Mouse (Mus musculus) kidney, postnatal 0 days (tissue): ENCODE measurements around the gene Adgrl3. TPM values are rescaled to one million over a fixed set of nuclear protein-coding genes. Genes with fewer than 3 reads are reported as not detected.

Experiments used
- ATAC-seq: fragments of 200-750 bp; cut with Nextera tagmentation; replicated peaks from 2 replicates; pipeline ENCODE4 v1.8.0; 2017; ENCODE audit warnings: low read depth, moderate number of reproducible peaks, moderate TSS enrichment, moderate library complexity; ENCODE audit not compliant: low FRiP score
- DNase-seq: peaks from one replicate; pipeline ENCODE4 v3.0.0-alpha.2; 2016; ENCODE audit warnings: low spot score
- H3K27ac ChIP-seq: fragments of 300-500 bp; sonication (generic); 2 replicates; pipeline ENCODE4 v1.5.1; 2014; ENCODE audit warnings: mild to moderate bottlenecking
- H3K27me3 ChIP-seq: fragments of 300-500 bp; sonication (generic); 2 replicates; pipeline ENCODE4 v1.6.1; 2014; ENCODE audit warnings: low read length, mixed read lengths; ENCODE audit not compliant: insufficient read depth
- H3K36me3 ChIP-seq: fragments of 300-500 bp; sonication (generic); 2 replicates; pipeline ENCODE4 v1.6.1; 2014; ENCODE audit warnings: low read length, mixed read lengths; ENCODE audit not compliant: insufficient read depth
- H3K4me1 ChIP-seq: fragments of 300-500 bp; sonication (generic); replicated peaks from 2 replicates; pipeline ENCODE4 v1.6.1; 2014; ENCODE audit warnings: antibody characterized with exemption, low read length, mixed read lengths; ENCODE audit not compliant: insufficient read depth
- H3K4me2 ChIP-seq: fragments of 300-500 bp; sonication (generic); 2 replicates; pipeline ENCODE4 v1.6.1; 2014; ENCODE audit warnings: mild to moderate bottlenecking, low read length, moderate library complexity, mixed read lengths
- H3K4me3 ChIP-seq: fragments of 300-500 bp; sonication (generic); replicated peaks from 2 replicates; pipeline ENCODE4 v1.5.1; 2014; ENCODE audit warnings: low read depth, low read length
- H3K9ac ChIP-seq: fragments of 300-500 bp; sonication (generic); 2 replicates; pipeline ENCODE4 v1.6.1; 2014; ENCODE audit warnings: low read depth, low read length
- H3K9me3 ChIP-seq: fragments of 300-500 bp; sonication (generic); replicated peaks from 2 replicates; pipeline ENCODE4 v1.6.1; 2016; ENCODE audit warnings: low read length, inconsistent platforms, mixed read lengths
- CTCF ChIP-seq: IDR thresholded peaks from 2 replicates; pipeline ENCODE4 v1.5.1; 2016; ENCODE audit warnings: antibody characterized with exemption, low read depth, mild to moderate bottlenecking, moderate library complexity
- WGBS: fragments of 180-500 bp; shearing (Covaris S2); extraction: QIAGEN DNeasy Blood & Tissue Kit; methylation state at CpG from one replicate; pipeline ENCODE4 v1.1.7; 2014; 5-methylcytosine and 5-hydroxymethylcytosine counted together
- polyA plus RNA-seq: library from polyadenylated mRNA; unstranded; fragments of >200 nt; fragmentation: Nextera tagmentation; extraction: Ambion mirVana; gene quantifications from 2 replicates; pipeline ENCODE4 v1.2.1, GENCODE M21; 2015

The Adgrl3 gene
- polyA plus RNA-seq, 1 experiment from 2014 or later = 8.8 TPM

DNA sequence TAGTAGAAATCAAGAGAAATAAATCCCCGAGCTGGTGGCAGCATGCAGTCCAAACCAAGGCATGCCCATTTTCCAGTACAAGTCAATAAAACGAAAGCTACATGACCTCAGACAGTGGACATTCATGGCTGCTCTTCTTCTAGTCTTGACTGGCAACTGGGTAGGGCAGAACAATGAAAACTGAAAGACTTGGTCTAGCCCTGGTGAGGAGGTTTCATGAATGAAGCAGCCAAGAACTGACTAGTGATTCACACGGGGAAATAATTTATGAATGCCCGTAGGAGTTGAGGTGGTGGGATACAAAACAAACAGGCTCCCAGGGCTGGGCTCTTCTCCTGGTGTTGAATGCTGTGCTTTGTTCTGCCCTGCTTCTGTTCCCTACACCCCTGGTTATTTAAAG is 34.7 kb downstream of the Adgrl3 start:
- WGBS = 51% methylated on average over 4 of the region's 4 CpGs
- no peaks in the 10 kb centered on the region for H3K9me3 ChIP-seq
- DNase-seq (no peak), ATAC-seq (no peak)
- H3K27ac ChIP-seq = no peak overlapping the region
- H3K4me1 ChIP-seq = no peaks in the 10 kb centered on the region; the same call in 1 of the 2 replicates
- no peak for TF ChIP-seq CTCF
- no peak overlapping the region for H3K9ac ChIP-seq
- H3K27me3 ChIP-seq = no peaks in the 10 kb centered on the region
- H3K4me3 ChIP-seq = no peak overlapping the region
- no peak overlapping the region for H3K4me2 ChIP-seq
- no peaks in the 10 kb centered on the region for H3K36me3 ChIP-seq

DNA sequence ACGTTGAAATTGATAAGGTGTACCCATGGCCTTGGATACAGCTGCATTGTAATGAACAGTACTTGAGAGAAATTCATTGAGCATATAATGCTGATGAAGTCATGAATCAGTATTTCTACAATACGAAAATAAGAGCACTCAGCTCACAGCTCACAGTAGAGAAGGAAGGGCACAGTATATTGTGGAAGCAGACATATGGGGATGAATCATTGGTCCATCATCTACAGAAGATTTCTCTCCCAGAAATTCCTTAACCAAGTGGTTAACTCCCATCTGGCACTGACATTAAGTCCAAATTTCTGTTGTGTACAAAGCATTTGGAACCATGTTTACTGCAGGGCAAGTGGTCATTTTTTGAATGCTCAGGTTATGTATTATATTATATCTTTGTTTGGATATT is 35.3 kb downstream of the Adgrl3 start:
- DNase-seq (no peak), ATAC-seq (no peak)
- 44% methylated on average over 2 of the region's 2 CpGs for WGBS
- Histone ChIP-seq H3K27me3 (no peaks in the 10 kb centered on the region), H3K9ac (no peak overlapping the region), H3K4me1 (no peaks in the 10 kb centered on the region; the same call in 1 of the 2 replicates), H3K27ac (no peak overlapping the region), H3K36me3 (no peaks in the 10 kb centered on the region), H3K4me3 (no peak overlapping the region), H3K4me2 (no peak overlapping the region), H3K9me3 (no peaks in the 10 kb centered on the region)
- no peak for TF ChIP-seq CTCF

DNA sequence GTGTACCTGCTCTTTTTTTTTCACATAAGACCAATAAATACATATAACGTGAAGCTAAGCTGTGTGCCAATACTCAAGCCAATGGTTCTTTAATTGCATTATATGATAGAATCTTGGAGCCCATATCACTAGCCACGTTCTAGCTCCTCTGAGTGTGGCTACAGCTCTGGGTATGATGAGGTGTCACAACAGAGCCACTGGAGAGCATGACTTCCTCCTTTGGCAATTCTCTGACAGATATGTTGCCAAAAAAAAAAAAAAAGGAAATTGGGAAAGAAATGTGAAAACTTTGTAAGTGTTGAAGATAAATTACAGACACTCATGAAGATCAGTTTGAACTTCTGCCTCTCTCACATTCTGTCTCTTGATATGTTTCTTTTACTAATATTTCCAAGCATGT is 38.2 kb downstream of the Adgrl3 start:
- Histone ChIP-seq H3K27ac (no peak overlapping the region), H3K4me3 (no peak overlapping the region), H3K27me3 (no peaks in the 10 kb centered on the region), H3K4me1 (no peaks in the 10 kb centered on the region; the same call in 1 of the 2 replicates), H3K4me2 (no peak overlapping the region), H3K9ac (no peak overlapping the region), H3K9me3 (no peaks in the 10 kb centered on the region), H3K36me3 (no peaks in the 10 kb centered on the region)
- no peak for DNase-seq
- TF ChIP-seq CTCF = no peak
- no peak for ATAC-seq
- WGBS = 81% methylated on average over 2 of the region's 2 CpGs

DNA sequence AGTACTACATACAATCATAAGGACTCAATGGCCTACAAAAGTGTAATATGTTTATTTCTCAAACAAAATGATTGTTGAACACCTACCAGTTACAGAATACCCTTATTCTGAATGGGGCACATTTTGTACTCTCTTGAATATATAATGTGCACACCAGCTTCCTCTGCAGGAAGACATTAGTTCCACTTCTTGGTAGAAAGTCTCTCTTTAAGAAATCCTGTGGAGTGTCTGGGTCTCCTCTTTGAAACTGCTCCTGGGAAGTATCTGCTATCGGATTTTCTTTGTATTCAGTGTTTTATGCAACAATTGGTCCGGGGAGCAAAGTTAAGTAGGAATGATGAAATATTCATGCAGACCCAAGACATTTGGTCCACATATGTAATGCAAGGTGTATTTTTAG is 41.0 kb downstream of the Adgrl3 start:
- Histone ChIP-seq H3K9ac (no peak overlapping the region), H3K27me3 (no peaks in the 10 kb centered on the region), H3K27ac (no peak overlapping the region), H3K4me2 (no peak overlapping the region), H3K4me3 (no peak overlapping the region), H3K36me3 (no peaks in the 10 kb centered on the region), H3K9me3 (no peaks in the 10 kb centered on the region), H3K4me1 (no peaks in the 10 kb centered on the region)
- ATAC-seq = no peak
- TF ChIP-seq CTCF = no peak
- 73% methylated on average over 2 of the region's 2 CpGs for WGBS
- no peak for DNase-seq

DNA sequence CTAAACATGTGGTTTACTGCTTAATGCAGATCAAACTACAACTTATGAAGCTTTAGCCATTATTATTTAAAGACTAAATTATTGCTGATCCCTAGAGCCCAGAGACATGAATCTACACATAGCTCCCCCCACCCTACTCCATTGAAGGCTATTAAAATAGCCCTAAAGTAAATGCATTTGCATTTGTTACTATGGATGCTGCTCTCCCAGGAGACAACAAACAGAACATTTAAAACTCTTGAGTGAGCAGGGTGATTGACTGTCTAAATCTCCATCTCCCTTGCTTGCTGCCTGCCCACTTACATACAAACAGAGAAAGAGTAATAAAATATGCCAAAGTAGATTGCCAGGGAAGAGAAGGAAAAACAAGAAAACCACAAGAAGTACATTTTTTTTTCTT is 41.4 kb downstream of the Adgrl3 start:
- no peak overlapping the region for H3K9ac ChIP-seq
- no peaks in the 10 kb centered on the region for H3K4me1 ChIP-seq
- no peak for DNase-seq
- no peaks in the 10 kb centered on the region for H3K36me3 ChIP-seq
- no peak overlapping the region for H3K4me2 ChIP-seq
- no peak for TF ChIP-seq CTCF
- no peaks in the 10 kb centered on the region for H3K27me3 ChIP-seq
- H3K27ac ChIP-seq = no peak overlapping the region
- ATAC-seq = no peak
- no peak overlapping the region for H3K4me3 ChIP-seq
- H3K9me3 ChIP-seq = no peaks in the 10 kb centered on the region

DNA sequence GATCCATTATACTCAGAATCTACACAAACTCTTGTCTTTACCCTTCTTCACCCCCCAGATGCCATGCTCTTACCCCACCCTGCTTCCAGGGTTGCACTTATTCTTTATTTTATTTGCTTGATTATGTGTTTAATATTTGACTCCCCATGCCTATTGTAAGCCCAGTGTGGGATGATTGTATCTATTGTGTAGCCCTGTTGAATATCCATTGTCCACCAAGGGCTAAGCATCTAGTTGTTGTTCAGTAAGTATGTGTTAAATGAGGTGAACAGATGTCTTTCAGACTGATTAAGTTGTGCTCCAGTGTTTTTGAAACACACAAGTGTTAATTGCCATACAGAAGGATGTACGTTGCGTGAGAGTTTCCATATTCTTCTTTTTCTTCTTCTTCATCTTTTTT is 44.1 kb downstream of the Adgrl3 start:
- no peak for ATAC-seq

DNA sequence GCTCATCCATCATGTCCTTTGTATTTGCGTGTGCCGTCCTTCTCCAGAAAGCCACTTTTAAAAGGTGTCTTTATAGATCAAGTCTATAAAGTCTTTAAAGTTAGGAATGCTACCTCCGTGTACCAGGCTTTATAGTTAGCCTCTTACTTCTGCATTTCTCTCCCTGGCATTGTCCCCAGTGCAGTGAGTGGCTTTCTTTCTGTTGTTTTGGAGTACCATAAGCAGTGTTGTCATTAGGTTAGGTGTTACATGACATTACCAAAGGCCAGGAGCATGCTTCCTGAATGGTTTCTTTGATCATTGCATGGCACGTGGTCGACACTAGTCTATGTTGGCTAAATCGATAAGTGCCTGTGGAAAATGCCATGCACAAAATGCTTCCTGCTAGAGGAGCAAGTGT is 48.2 kb downstream of the Adgrl3 start:
- 54% methylated on average over 6 of the region's 6 CpGs for WGBS
- Histone ChIP-seq H3K4me3 (no peak overlapping the region), H3K4me1 (no peaks in the 10 kb centered on the region), H3K36me3 (no peaks in the 10 kb centered on the region), H3K9ac (no peak overlapping the region), H3K4me2 (no peak overlapping the region), H3K27me3 (no peaks in the 10 kb centered on the region), H3K9me3 (no peaks in the 10 kb centered on the region), H3K27ac (no peak overlapping the region)
- no peak for TF ChIP-seq CTCF
- ATAC-seq (no peak), DNase-seq (no peak)

More for the DNA sequence above, 44.1 kb downstream of the Adgrl3 start:
- no peak for TF ChIP-seq CTCF
- Histone ChIP-seq H3K4me1 (no peaks in the 10 kb centered on the region), H3K9ac (no peak overlapping the region), H3K36me3 (no peaks in the 10 kb centered on the region), H3K4me2 (no peak overlapping the region), H3K9me3 (no peaks in the 10 kb centered on the region), H3K27ac (no peak overlapping the region), H3K4me3 (no peak overlapping the region), H3K27me3 (no peaks in the 10 kb centered on the region)
- no peak for DNase-seq
- 94% methylated on average over 2 of the region's 2 CpGs for WGBS
